Mouse (Mus musculus): ENCODE measurements around the gene Ppp4r3a. TPM values are rescaled to one million over a fixed set of nuclear protein-coding genes. Genes with fewer than 3 reads are reported as not detected.
"Not testable (repeated sequence)": the region's sequence is repeated elsewhere in the genome, so short reads cannot be mapped to it uniquely, and the experiment has no call there.

Ppp4r3a gene
- polyA plus RNA-seq (2015; fragmentation: Nextera tagmentation; extraction: Ambion mirVana) = 22.8 and 24.4 TPM in 2 replicates

GRCm38 (mm10) chr12:101083076-101083838, at the start of gene Ppp4r3a:
Gene Ppp4r3a (minus strand): TSS chr12:101083702.
- peak; percentile 94 for ATAC-seq
- no peaks in the 10 kb centered on the region for H3K27me3 ChIP-seq (ENCODE audit: control insufficient read depth, insufficient read depth, low read depth, low read length)
- no peaks in the 10 kb centered on the region for H3K9me3 ChIP-seq (replicated peaks; ENCODE audit: control insufficient read depth, low read length, poor library complexity, severe bottlenecking)
- no peaks in the 10 kb centered on the region for H3K36me3 ChIP-seq (ENCODE audit: control insufficient read depth, insufficient read depth, low read length)
- WGBS = under 1% methylated on average over 86 of the region's 90 CpGs
- peak within 1 kb of the TSS; percentile 91 for H3K4me2 ChIP-seq (ENCODE audit: low read length)
- H3K27ac ChIP-seq (ENCODE audit: low read length) = peak within 1 kb of the TSS; percentile 100
- peaks cover 25% of the 10 kb centered on the region for H3K4me1 ChIP-seq (ENCODE audit: control insufficient read depth, insufficient read depth, low read length)
- H3K9ac ChIP-seq (ENCODE audit: low read depth, low read length) = peak within 1 kb of the TSS; percentile 87
- peak within 1 kb of the TSS; percentile 93 for H3K4me3 ChIP-seq (ENCODE audit: low read depth, low read length)

GRCm38 (mm10) chr12:101123013-101123412, 39.5 kb upstream of the Ppp4r3a start:
- no peak for ATAC-seq
- 11% methylated on average over 1 of the region's 1 CpGs for WGBS
- no peaks in the 10 kb centered on the region for H3K27me3 ChIP-seq (ENCODE audit: control insufficient read depth, insufficient read depth, low read depth, low read length)

GRCm38 (mm10) chr12:101122066-101122465, 38.6 kb upstream of the Ppp4r3a start:
- not testable (repeated sequence) for H3K9ac ChIP-seq (ENCODE audit: low read depth, low read length); H3K4me2 ChIP-seq (ENCODE audit: low read length); H3K4me3 ChIP-seq (ENCODE audit: low read depth, low read length); ATAC-seq; H3K4me1 ChIP-seq (ENCODE audit: control insufficient read depth, insufficient read depth, low read length); H3K36me3 ChIP-seq (ENCODE audit: control insufficient read depth, insufficient read depth, low read length); H3K27ac ChIP-seq (ENCODE audit: low read length); H3K27me3 ChIP-seq (ENCODE audit: control insufficient read depth, insufficient read depth, low read depth, low read length); H3K9me3 ChIP-seq (replicated peaks; ENCODE audit: control insufficient read depth, low read length, poor library complexity, severe bottlenecking)
- WGBS = 77% methylated on average over 4 of the region's 4 CpGs

More at GRCm38 (mm10) chr12:101123013-101123412, 39.5 kb upstream of the Ppp4r3a start:
- Histone ChIP-seq H3K9me3 (replicated peaks; ENCODE audit: control insufficient read depth, low read length, poor library complexity, severe bottlenecking) (no peaks in the 10 kb centered on the region), H3K4me2 (ENCODE audit: low read length) (no peak overlapping the region), H3K27ac (ENCODE audit: low read length) (no peak overlapping the region), H3K9ac (ENCODE audit: low read depth, low read length) (no peak overlapping the region), H3K36me3 (ENCODE audit: control insufficient read depth, insufficient read depth, low read length) (no peaks in the 10 kb centered on the region), H3K4me3 (ENCODE audit: low read depth, low read length) (no peak overlapping the region), H3K4me1 (ENCODE audit: control insufficient read depth, insufficient read depth, low read length) (no peaks in the 10 kb centered on the region)

- not testable (repeated sequence) for H3K4me3 ChIP-seq (ENCODE audit: low read depth, low read length); H3K9ac ChIP-seq (ENCODE audit: low read depth, low read length); H3K4me2 ChIP-seq (ENCODE audit: low read length); H3K27me3 ChIP-seq (ENCODE audit: control insufficient read depth, insufficient read depth, low read depth, low read length); H3K27ac ChIP-seq (ENCODE audit: low read length); H3K36me3 ChIP-seq (ENCODE audit: control insufficient read depth, insufficient read depth, low read length); ATAC-seq; H3K9me3 ChIP-seq (replicated peaks; ENCODE audit: control insufficient read depth, low read length, poor library complexity, severe bottlenecking); H3K4me1 ChIP-seq (ENCODE audit: control insufficient read depth, insufficient read depth, low read length)
- WGBS = 81% methylated on average over 3 of the region's 3 CpGs
Observed at GRCm38 (mm10) chr12:101109794-101110585, 26.5 kb upstream of the Ppp4r3a start.

GRCm38 (mm10) chr12:101107722-101108121, 24.2 kb upstream of the Ppp4r3a start:
- H3K4me2 ChIP-seq (ENCODE audit: low read length) = no peak overlapping the region
- no peak overlapping the region for H3K4me3 ChIP-seq (ENCODE audit: low read depth, low read length)
- no peaks in the 10 kb centered on the region for H3K9me3 ChIP-seq (replicated peaks; ENCODE audit: control insufficient read depth, low read length, poor library complexity, severe bottlenecking)
- no peaks in the 10 kb centered on the region for H3K36me3 ChIP-seq (ENCODE audit: control insufficient read depth, insufficient read depth, low read length)
- no peak overlapping the region for H3K9ac ChIP-seq (ENCODE audit: low read depth, low read length)
- no peak for ATAC-seq
- H3K4me1 ChIP-seq (ENCODE audit: control insufficient read depth, insufficient read depth, low read length) = no peaks in the 10 kb centered on the region
- H3K27me3 ChIP-seq (ENCODE audit: control insufficient read depth, insufficient read depth, low read depth, low read length) = no peaks in the 10 kb centered on the region
- 92% methylated on average over 1 of the region's 1 CpGs for WGBS
- H3K27ac ChIP-seq (ENCODE audit: low read length) = no peak overlapping the region

GRCm38 (mm10) chr12:101105571-101105970, 22.1 kb upstream of the Ppp4r3a start:
- no peaks in the 10 kb centered on the region for H3K4me1 ChIP-seq (ENCODE audit: control insufficient read depth, insufficient read depth, low read length)
- H3K36me3 ChIP-seq (ENCODE audit: control insufficient read depth, insufficient read depth, low read length) = no peaks in the 10 kb centered on the region
- 58% methylated on average over 5 of the region's 5 CpGs for WGBS
- ATAC-seq = no peak
- H3K9ac ChIP-seq (ENCODE audit: low read depth, low read length) = no peak overlapping the region
- H3K9me3 ChIP-seq (replicated peaks; ENCODE audit: control insufficient read depth, low read length, poor library complexity, severe bottlenecking) = no peaks in the 10 kb centered on the region
- no peaks in the 10 kb centered on the region for H3K27me3 ChIP-seq (ENCODE audit: control insufficient read depth, insufficient read depth, low read depth, low read length)
- H3K27ac ChIP-seq (ENCODE audit: low read length) = no peak overlapping the region
- no peak overlapping the region for H3K4me2 ChIP-seq (ENCODE audit: low read length)
- no peak overlapping the region for H3K4me3 ChIP-seq (ENCODE audit: low read depth, low read length)

- Histone ChIP-seq H3K4me2 (ENCODE audit: low read length) (no peak overlapping the region), H3K4me3 (ENCODE audit: low read depth, low read length) (no peak overlapping the region), H3K9me3 (replicated peaks; ENCODE audit: control insufficient read depth, low read length, poor library complexity, severe bottlenecking) (no peaks in the 10 kb centered on the region), H3K27ac (ENCODE audit: low read length) (no peak overlapping the region), H3K36me3 (ENCODE audit: control insufficient read depth, insufficient read depth, low read length) (no peaks in the 10 kb centered on the region), H3K4me1 (ENCODE audit: control insufficient read depth, insufficient read depth, low read length) (no peaks in the 10 kb centered on the region), H3K9ac (ENCODE audit: low read depth, low read length) (no peak overlapping the region), H3K27me3 (ENCODE audit: control insufficient read depth, insufficient read depth, low read depth, low read length) (no peaks in the 10 kb centered on the region)
- ATAC-seq = no peak
- WGBS = 73% methylated on average over 3 of the region's 3 CpGs
Observed at GRCm38 (mm10) chr12:101102648-101103047, 19.1 kb upstream of the Ppp4r3a start.

GRCm38 (mm10) chr12:101093678-101094077, 10.2 kb upstream of the Ppp4r3a start:
- not testable (repeated sequence) for ATAC-seq

GRCm38 (mm10) chr12:101089955-101090354, 6.5 kb upstream of the Ppp4r3a start:
- no peak overlapping the region for H3K9ac ChIP-seq (ENCODE audit: low read depth, low read length)
- no peak for ATAC-seq
- H3K4me3 ChIP-seq (ENCODE audit: low read depth, low read length) = no peak overlapping the region
- no peaks in the 10 kb centered on the region for H3K4me1 ChIP-seq (ENCODE audit: control insufficient read depth, insufficient read depth, low read length)
- H3K4me2 ChIP-seq (ENCODE audit: low read length) = no peak overlapping the region
- H3K36me3 ChIP-seq (ENCODE audit: control insufficient read depth, insufficient read depth, low read length) = no peaks in the 10 kb centered on the region
- H3K9me3 ChIP-seq (replicated peaks; ENCODE audit: control insufficient read depth, low read length, poor library complexity, severe bottlenecking) = no peaks in the 10 kb centered on the region
- WGBS = 77% methylated on average over 1 of the region's 1 CpGs
- no peak overlapping the region for H3K27ac ChIP-seq (ENCODE audit: low read length)
- H3K27me3 ChIP-seq (ENCODE audit: control insufficient read depth, insufficient read depth, low read depth, low read length) = no peaks in the 10 kb centered on the region

More at GRCm38 (mm10) chr12:101093678-101094077, 10.2 kb upstream of the Ppp4r3a start:
- not testable (repeated sequence) for H3K27ac ChIP-seq (ENCODE audit: low read length); H3K27me3 ChIP-seq (ENCODE audit: control insufficient read depth, insufficient read depth, low read depth, low read length); H3K36me3 ChIP-seq (ENCODE audit: control insufficient read depth, insufficient read depth, low read length); H3K9ac ChIP-seq (ENCODE audit: low read depth, low read length); H3K4me1 ChIP-seq (ENCODE audit: control insufficient read depth, insufficient read depth, low read length); H3K4me2 ChIP-seq (ENCODE audit: low read length); H3K9me3 ChIP-seq (replicated peaks; ENCODE audit: control insufficient read depth, low read length, poor library complexity, severe bottlenecking); H3K4me3 ChIP-seq (ENCODE audit: low read depth, low read length)
- WGBS = 65% methylated on average over 3 of the region's 3 CpGs

All from midbrain, embryonic 16.5 days (tissue).